Mouse (Mus musculus): ENCODE data around the gene Pdzph1.

- TF ChIP-seq CTCF (IDR thresholded peaks at IDR 0.05; ENCODE audit: low read depth, low read length) (no peak), POLR2A (IDR thresholded peaks at IDR 0.05; ENCODE audit: borderline replicate concordance, low read depth, low read length) (no peak)
These were observed 27.5 kb upstream of the Pdzph1 start for GRCm38 (mm10) chr17:59018666-59019065.
